Mouse (Mus musculus) kidney, embryonic 16.5 days (tissue): ENCODE measurements around the gene Sf3a1. TPM values are rescaled to one million over a fixed set of nuclear protein-coding genes. Genes with fewer than 3 reads are reported as not detected.

Experiments
- ATAC-seq: fragments of 200-750 bp; cut with Nextera tagmentation; 2 replicates; pipeline ENCODE4 v1.8.0; 2017; ENCODE audit warnings: moderate TSS enrichment; ENCODE audit not compliant: low FRiP score, low TSS enrichment
- H3K27ac ChIP-seq: fragments of 300-500 bp; sonication (generic); 2 replicates; pipeline ENCODE4 v1.5.1; 2014; ENCODE audit warnings: low read length
- H3K27me3 ChIP-seq: fragments of 300-500 bp; sonication (generic); 2 replicates; pipeline ENCODE4 v1.6.1; 2014; ENCODE audit warnings: low read length, control low read depth, mixed read lengths; ENCODE audit not compliant: insufficient read depth
- H3K36me3 ChIP-seq: fragments of 300-500 bp; sonication (generic); 2 replicates; pipeline ENCODE4 v1.6.1; 2014; ENCODE audit warnings: low read length, control low read depth, mixed read lengths; ENCODE audit not compliant: insufficient read depth
- H3K4me1 ChIP-seq: fragments of 300-500 bp; sonication (generic); 2 replicates; pipeline ENCODE4 v1.6.1; 2014; ENCODE audit warnings: low read length, control low read depth, mixed read lengths; ENCODE audit not compliant: insufficient read depth
- H3K4me2 ChIP-seq: fragments of 300-500 bp; sonication (generic); replicated peaks from 2 replicates; pipeline ENCODE4 v1.6.1; 2014; ENCODE audit warnings: low read depth, low read length
- H3K4me3 ChIP-seq: fragments of 300-500 bp; sonication (generic); 2 replicates; pipeline ENCODE4 v1.5.1; 2014; ENCODE audit warnings: mild to moderate bottlenecking, low read length
- H3K9ac ChIP-seq: fragments of 300-500 bp; sonication (generic); replicated peaks from 2 replicates; pipeline ENCODE4 v1.6.1; 2014; ENCODE audit warnings: low read length
- H3K9me3 ChIP-seq: fragments of 300-500 bp; sonication (generic); 2 replicates; pipeline ENCODE4 v1.6.1; 2016; ENCODE audit warnings: low read length, control low read depth
- WGBS: fragments of 180-500 bp; shearing (Covaris S2); extraction: QIAGEN DNeasy Blood & Tissue Kit; methylation state at CpG from one replicate; pipeline ENCODE4 v1.1.7; 2014; 5-methylcytosine and 5-hydroxymethylcytosine counted together
- polyA plus RNA-seq: library from polyadenylated mRNA; unstranded; fragments of >200 nt; fragmentation: Nextera tagmentation; extraction: Ambion mirVana; gene quantifications from 2 replicates; pipeline ENCODE4 v1.2.1, GENCODE M21; 2015

Sf3a1 gene
- polyA plus RNA-seq, 1 experiment from 2014 or later, result 54.5 TPM

DNA sequence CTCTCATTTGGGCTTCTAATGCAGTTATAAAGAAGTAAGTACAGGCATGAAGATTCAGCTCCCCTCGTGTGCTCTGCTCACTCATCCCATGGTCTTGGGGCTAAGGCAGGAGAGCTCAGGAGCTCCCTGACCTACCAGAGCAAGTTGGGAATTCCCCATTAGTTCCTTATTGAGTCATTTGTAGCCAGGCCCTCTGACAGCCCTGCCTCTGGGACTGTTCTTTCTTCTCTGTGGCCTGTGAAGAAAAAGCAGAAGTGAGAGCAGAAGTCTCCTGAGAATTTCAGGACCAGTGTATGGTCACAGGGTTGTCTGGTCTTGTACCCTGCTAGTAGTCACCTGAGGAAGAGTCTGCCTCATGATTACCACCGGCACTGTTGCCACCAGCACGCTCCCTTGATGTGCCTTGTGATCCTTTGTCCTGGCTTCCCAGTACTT is 35.5 kb downstream of the Sf3a1 start:
- H3K4me3 ChIP-seq, result no peak overlapping the region
- no peaks in the 10 kb centered on the region for H3K9me3 ChIP-seq
- no peaks in the 10 kb centered on the region for H3K27me3 ChIP-seq
- no peak for ATAC-seq
- no peak overlapping the region for H3K4me2 ChIP-seq
- peak overlapping the region; percentile 93; the same call in 1 of the 2 replicates for H3K27ac ChIP-seq
- H3K4me1 ChIP-seq, result peaks cover 55% of the 10 kb centered on the region
- no peaks in the 10 kb centered on the region for H3K36me3 ChIP-seq
- no peak overlapping the region for H3K9ac ChIP-seq
- 82% methylated on average over 3 of the region's 3 CpGs for WGBS

DNA sequence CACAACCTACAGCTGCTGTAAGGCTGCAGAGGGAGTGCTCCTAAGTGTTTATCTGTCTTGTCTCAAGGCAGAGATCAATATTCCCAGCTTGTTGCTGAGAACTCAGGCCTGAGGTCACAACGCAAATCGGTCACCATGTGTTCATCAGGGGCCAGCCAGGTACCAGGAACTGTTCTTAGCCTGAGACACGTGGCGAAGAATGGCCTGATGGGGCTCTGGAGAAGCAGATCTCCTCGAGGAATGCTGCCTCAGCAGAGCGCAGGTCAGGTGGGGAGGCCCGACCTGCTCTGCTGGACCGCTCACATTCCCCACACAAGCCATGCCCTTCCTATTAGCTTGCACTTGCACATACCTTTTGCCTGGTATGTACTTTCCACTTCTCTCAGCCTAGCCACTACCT is 36.5 kb downstream of the Sf3a1 start:
- Histone ChIP-seq H3K27ac (peak overlapping the region; percentile 93), H3K36me3 (no peaks in the 10 kb centered on the region), H3K4me2 (no peak overlapping the region), H3K9ac (0 out of 2 replicates have a peak overlapping the region, but pooled peaks have one; percentile 7), H3K4me1 (peaks cover 47% of the 10 kb centered on the region), H3K9me3 (no peaks in the 10 kb centered on the region), H3K27me3 (no peaks in the 10 kb centered on the region), H3K4me3 (no peak overlapping the region)
- peak; percentile 73 for ATAC-seq
- 32% methylated on average over 8 of the region's 8 CpGs for WGBS

DNA sequence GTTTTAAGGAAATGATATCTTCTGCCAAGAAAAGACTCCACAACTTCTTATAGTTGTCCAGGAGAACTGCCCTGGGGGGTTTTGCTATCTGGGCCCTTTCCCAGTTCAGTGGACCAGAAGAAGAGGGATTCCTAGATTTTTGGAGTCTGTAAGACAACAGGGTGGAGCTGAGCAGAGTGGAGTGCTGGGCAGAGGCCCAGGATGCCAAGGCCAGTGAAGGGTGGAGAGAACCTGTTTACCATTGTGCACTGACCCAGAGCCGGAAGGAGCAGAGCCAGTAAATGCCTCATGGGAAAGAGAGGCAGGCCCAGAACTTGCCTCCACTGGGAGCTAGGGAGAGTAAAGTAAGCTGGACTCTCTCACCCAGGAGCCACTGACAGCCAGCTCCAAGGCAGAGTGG is 37.5 kb downstream of the Sf3a1 start:
- Histone ChIP-seq H3K9me3 (no peaks in the 10 kb centered on the region), H3K9ac (0 out of 2 replicates have a peak overlapping the region, but pooled peaks have one; percentile 17), H3K36me3 (no peaks in the 10 kb centered on the region), H3K4me2 (no peak overlapping the region), H3K27me3 (no peaks in the 10 kb centered on the region), H3K27ac (peak overlapping the region; percentile 93), H3K4me1 (peaks cover 41% of the 10 kb centered on the region), H3K4me3 (no peak overlapping the region)
- 43% methylated on average over 1 of the region's 1 CpGs for WGBS
- ATAC-seq, result peak; percentile 97

DNA sequence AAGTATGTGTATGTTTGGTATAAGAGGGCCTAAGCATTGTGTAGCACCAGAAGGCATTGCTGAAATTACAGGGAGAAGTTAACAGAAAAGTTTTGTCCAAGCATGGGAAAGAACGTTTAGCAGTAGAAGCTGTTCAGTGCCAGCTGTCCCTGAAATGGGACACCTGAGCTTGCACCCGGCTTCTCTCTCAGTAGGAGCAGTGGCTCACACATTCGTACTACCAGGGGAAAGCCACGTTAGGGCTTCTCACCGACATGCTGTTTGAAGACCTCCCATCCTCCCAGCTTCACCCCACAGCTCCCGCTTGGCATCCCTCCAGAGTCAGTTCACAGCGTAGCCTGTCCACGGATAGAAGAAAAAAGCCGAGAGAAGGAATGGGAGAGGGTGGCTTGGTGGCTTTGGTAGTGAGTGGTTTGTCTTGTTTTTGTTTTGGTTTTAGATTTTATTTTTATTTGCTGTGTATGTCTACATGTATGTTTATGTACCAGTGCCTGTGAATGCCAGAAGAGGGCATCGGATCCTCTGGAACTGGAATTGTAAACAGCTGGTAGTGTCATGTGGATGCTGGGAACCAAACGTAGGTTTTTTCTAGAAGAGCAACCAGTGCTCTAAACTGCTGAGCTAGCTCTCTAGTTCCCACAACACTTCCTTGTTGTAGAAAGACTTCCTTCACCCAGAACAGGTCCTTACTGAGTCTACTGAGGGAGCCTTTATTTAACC is 42.0 kb downstream of the Sf3a1 start:
- no peak overlapping the region for H3K4me2 ChIP-seq
- peaks cover 7% of the 10 kb centered on the region for H3K36me3 ChIP-seq
- no peak for ATAC-seq
- no peaks in the 10 kb centered on the region for H3K27me3 ChIP-seq
- H3K27ac ChIP-seq, result no peak overlapping the region
- no peak overlapping the region for H3K9ac ChIP-seq
- no peaks in the 10 kb centered on the region for H3K9me3 ChIP-seq
- WGBS, result 59% methylated on average over 11 of the region's 11 CpGs
- no peak overlapping the region for H3K4me3 ChIP-seq
- H3K4me1 ChIP-seq, result peaks cover 38% of the 10 kb centered on the region

DNA sequence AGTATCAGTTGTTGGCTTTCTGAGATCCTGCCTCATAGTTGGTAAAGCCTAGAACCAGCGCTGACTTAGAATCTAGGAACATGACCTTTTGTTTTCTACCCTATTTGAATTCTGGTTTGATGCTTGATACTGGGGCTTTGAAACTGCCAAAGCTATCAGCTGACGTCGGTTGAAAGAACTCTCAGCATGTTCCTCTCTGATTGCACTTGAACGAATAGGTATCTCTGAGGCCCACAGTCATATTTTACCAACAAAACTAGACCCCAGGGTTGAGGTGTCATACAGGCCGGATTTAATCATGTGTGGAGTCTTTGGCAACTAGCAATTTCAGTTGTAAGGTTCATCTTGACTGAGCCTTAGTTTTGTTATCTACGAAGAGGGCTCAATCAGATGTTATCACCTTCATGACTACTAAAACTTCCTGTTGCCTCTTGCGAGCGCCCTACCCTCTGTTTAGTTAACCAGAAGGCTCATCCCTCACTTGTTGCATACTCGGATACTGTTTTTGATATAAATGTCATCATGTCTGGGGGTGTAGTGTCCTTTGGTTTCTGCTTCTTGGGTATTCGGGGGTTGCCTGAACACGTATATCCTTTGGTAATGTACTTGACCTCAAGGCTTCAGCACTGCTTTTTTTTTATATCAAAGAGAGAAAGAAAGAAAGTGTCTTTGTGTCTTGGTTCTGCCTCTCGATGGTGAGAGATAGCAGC is 43.0 kb downstream of the Sf3a1 start:
- no peak overlapping the region for H3K4me3 ChIP-seq
- H3K4me1 ChIP-seq, result peaks cover 28% of the 10 kb centered on the region
- peaks cover 16% of the 10 kb centered on the region for H3K36me3 ChIP-seq
- ATAC-seq, result no peak
- 67% methylated on average over 12 of the region's 12 CpGs for WGBS
- no peaks in the 10 kb centered on the region for H3K27me3 ChIP-seq
- no peaks in the 10 kb centered on the region for H3K9me3 ChIP-seq
- H3K27ac ChIP-seq, result peak overlapping the region; percentile 68
- peak overlapping the region; percentile 3; the same call in 1 of the 2 replicates for H3K9ac ChIP-seq
- H3K4me2 ChIP-seq, result no peak overlapping the region

DNA sequence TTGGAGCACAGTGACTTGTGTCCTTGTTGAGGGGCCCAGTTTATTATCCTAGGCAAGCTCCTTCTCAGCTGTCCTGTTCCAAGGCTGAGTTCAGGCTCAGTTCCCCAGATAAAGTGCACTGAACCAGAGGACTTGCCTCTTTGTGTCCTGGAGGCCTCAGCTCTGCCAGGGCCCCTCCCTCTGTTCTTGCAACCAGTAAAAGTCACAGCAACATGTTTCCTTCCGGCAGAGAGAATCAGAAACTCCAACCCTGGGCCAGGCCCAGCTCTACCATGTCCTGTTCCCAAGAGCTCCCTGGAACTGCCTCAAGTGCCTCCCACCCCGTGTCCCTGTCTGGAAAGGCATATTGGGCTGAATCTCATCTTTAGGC is 43.5 kb downstream of the Sf3a1 start:
- Histone ChIP-seq H3K4me3 (no peak overlapping the region), H3K4me2 (no peak overlapping the region), H3K27me3 (no peaks in the 10 kb centered on the region), H3K9me3 (no peaks in the 10 kb centered on the region), H3K36me3 (peaks cover 21% of the 10 kb centered on the region), H3K27ac (peak overlapping the region; percentile 68), H3K9ac (peak overlapping the region; percentile 3; the same call in 1 of the 2 replicates), H3K4me1 (peaks cover 23% of the 10 kb centered on the region)
- WGBS, result 27% methylated on average over 2 of the region's 2 CpGs
- ATAC-seq, result peak; percentile 83; the same call in 1 of the 2 replicates

DNA sequence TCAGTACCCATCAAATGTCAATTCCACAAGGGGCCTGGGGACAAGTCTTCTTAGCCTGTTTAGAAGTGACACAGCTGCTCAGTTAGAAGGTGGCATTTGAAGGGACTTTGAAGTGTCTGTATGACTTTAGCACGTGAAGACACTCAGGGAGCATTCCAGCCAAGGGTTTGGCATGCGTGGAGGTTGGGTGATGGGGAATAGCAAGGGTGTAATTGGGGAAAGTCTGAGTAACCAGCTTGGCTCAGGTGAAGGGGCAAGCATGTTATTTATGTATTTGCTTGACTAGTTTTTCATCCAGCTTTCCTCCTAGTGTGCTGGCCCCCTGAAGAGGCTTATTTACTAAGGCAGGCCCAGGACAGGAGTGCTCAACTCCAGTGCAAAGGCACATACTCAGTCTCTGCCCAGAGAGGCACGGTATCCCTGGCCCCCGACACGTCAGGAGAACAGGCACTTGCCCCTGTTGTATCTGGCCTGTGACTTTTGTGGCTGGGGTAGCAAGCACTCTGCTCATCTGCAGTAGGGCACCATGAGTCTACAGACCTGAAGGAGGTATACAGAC is 45.0 kb downstream of the Sf3a1 start:
- WGBS, result 71% methylated on average over 5 of the region's 5 CpGs
- Histone ChIP-seq H3K9ac (no peak overlapping the region), H3K9me3 (no peaks in the 10 kb centered on the region), H3K4me2 (no peak overlapping the region), H3K27me3 (no peaks in the 10 kb centered on the region), H3K27ac (no peak overlapping the region), H3K4me1 (peaks cover 21% of the 10 kb centered on the region), H3K36me3 (peaks cover 25% of the 10 kb centered on the region), H3K4me3 (no peak overlapping the region)
- no peak for ATAC-seq

DNA sequence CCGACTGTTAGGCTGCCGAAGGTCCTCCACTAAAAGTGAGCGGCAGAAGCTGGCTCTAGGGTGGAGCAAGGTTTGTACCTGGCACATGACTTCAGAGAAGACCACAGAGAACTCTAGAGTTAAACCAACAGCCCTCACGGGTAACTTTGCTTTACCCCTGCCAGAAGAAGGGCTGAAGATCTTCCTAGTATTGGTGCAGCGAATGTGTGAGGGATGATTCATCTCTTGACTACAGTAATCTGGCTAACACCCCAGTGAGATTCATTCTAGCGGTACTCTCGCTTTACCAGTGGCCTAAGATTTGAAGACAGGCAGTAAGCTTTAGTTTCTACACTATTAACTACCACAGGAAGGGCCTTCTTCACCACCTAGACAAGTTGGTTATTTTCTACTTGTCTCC is 45.8 kb downstream of the Sf3a1 start:
- Histone ChIP-seq H3K27me3 (no peaks in the 10 kb centered on the region), H3K9ac (no peak overlapping the region), H3K27ac (no peak overlapping the region), H3K4me3 (no peak overlapping the region), H3K9me3 (no peaks in the 10 kb centered on the region), H3K36me3 (peaks cover 31% of the 10 kb centered on the region), H3K4me2 (no peak overlapping the region), H3K4me1 (peaks cover 21% of the 10 kb centered on the region)
- 85% methylated on average over 7 of the region's 7 CpGs for WGBS
- no peak for ATAC-seq

DNA sequence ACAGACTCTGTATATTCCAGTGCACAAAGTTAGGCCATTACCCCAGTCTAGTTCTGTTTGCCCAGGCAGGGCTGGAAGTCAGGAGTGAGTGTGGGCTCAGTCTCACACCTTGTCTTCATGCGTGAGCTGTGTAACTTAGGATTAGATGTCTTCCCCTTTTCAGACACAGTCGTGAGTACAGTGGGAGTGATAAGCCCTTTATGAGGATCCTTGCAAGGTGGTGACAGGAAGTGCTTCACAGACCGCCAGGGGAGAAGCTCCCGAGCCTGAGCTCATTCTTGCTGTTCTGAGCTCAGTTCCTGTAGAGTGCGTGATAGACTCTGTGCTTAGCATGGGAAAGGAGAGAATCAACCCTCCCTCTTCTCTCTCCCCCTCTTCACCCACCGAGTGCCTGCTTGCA is 46.4 kb downstream of the Sf3a1 start:
- Histone ChIP-seq H3K27me3 (no peaks in the 10 kb centered on the region), H3K9ac (no peak overlapping the region)
- 69% methylated on average over 6 of the region's 6 CpGs for WGBS

DNA sequence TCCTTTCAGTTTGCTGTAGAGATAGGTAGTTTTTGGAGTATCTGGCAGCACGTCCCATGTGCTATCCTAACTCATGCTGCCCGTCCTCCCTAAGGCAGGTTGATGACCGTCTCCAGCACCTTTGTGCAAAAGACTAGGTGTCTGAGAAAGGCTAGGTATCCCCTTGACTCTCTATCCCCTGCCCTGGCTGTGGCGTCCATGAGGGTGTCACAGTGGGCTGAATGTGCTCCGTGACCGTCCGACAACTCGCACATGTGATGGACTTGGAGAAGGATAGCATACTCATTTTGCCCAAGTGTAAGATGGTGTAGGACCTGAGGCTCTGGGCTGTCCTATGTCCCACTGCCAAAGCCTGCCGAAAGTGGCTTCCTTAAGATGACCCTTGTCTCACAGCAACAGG is 47.5 kb downstream of the Sf3a1 start:
- ATAC-seq, result no peak
- 92% methylated on average over 9 of the region's 9 CpGs for WGBS
- Histone ChIP-seq H3K4me1 (peaks cover 16% of the 10 kb centered on the region), H3K27me3 (no peaks in the 10 kb centered on the region), H3K9ac (no peak overlapping the region), H3K27ac (no peak overlapping the region), H3K9me3 (no peaks in the 10 kb centered on the region), H3K4me2 (no peak overlapping the region), H3K4me3 (no peak overlapping the region), H3K36me3 (peaks cover 31% of the 10 kb centered on the region)

More for the DNA sequence above, 46.4 kb downstream of the Sf3a1 start:
- no peak for ATAC-seq
- Histone ChIP-seq H3K4me1 (peaks cover 21% of the 10 kb centered on the region), H3K36me3 (peaks cover 31% of the 10 kb centered on the region), H3K4me2 (no peak overlapping the region), H3K4me3 (no peak overlapping the region), H3K27ac (no peak overlapping the region), H3K9me3 (no peaks in the 10 kb centered on the region)
